Mouse (Mus musculus) cerebral cortex, adult 2 months (tissue): ENCODE data around the gene Mical1.

Experiments used
- WGBS: fragments of 180-500 bp; shearing (Covaris S2); methylation state at CpG from one replicate; pipeline ENCODE4 v1.1.7; 2018; 5-methylcytosine and 5-hydroxymethylcytosine counted together

The Mical1 gene

DNA sequence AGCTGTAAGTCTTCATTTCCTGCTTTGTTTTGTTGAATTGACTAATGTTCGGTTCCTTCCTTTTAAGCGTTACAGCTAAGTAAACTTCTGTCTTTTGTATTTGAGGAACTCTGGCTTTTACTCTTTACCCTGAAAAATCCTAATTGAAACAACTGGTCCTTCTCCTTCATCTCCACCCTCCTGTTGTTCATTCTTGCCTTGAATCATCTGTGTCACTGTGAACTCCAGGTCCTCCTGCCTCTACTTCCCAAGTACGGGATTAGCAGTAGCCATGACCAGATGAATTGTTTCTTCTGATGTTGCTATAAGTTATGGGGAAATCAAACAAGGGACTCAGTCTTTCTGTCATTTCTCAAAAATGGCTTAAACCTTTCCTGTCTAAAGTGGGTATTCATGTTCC is 47.3 kb downstream of the Mical1 start:
- WGBS: 82% methylated on average over 3 of the region's 3 CpGs

DNA sequence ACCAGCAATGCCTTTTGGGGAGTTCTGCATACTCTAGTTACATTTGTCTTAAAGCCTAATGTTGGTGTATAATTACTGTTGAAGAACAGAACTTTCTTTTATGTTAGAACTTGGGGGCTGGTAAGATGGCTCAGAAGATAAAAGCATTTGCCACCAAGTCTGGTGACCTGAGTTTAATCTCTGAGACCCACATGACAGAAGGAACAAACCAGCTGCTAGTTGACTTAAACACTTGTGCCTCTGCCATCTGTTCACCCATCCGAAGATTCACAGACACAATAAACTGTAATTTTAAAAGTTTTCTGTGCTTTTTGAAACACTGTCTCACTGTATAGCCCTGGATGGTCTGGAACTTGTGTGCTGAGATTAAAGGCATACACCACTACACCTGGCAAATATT is 49.6 kb downstream of the Mical1 start:
- WGBS: 53% methylated on average over 1 of the region's 1 CpGs

DNA sequence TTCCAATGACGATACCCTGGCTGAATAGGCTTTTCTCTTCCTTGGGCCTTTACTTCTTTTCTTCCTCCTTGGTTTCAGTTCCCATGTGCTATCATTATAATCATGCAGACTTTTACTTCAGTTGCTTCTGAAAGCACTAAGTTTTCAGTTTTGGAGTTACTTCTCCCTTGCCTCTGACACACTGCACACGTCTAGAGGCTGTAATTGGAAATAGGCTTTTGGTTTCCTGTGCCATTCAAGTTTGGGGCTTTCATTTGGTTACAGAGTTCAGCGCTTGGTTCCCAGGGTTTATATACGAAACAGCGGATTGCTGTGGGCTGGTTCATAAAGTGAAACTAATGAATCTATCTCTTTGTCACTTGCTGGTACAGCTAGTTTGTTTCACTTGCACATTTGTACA is 53.9 kb downstream of the Mical1 start:
- 83% methylated on average over 5 of the region's 5 CpGs for WGBS

DNA sequence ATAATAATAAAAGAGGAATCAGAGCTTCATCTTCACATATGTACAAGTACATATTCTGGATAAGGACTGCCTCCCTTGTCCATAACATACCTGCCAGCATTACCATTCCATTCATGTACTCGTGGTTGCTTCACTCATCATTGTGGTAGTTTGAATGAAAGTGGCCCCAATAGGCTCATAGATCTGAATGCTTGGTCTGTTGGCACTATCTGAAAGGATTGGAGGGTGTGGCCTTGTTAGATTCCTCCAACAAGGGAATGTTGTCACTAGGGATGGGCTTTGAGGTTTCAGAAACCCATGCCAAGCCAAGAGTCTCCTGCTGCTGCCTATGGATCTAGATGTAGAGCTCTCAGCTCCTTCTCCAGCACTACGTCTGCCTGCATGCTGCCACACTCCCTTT is 59.9 kb downstream of the Mical1 start:
- 86% methylated on average over 2 of the region's 2 CpGs for WGBS
